Mouse (Mus musculus) liver, adult 2 months (tissue): Measurements from ENCODE around the gene Naa38. TPM values are rescaled to one million over a fixed set of nuclear protein-coding genes. Genes with fewer than 3 reads are reported as not detected.
"Not testable (repeated sequence)": the region's sequence is repeated elsewhere in the genome, so short reads cannot be mapped to it uniquely, and the experiment has no call there.

Experiments used
- DNase-seq: peaks from one replicate; pipeline ENCODE4 v3.0.0-alpha.2; 2011; ENCODE audit warnings: low read depth, low spot score; ENCODE audit errors: extremely low read depth
- H3K27ac ChIP-seq: fragments of 200-500 bp; replicated peaks from 2 replicates; pipeline ENCODE4 v1.5.1; 2012; ENCODE audit warnings: low read depth, mild to moderate bottlenecking, control low read depth, inconsistent platforms, low read length; ENCODE audit not compliant: insufficient read depth
- H3K27me3 ChIP-seq: fragments of 200-500 bp; 2 replicates; pipeline ENCODE4 v1.6.1; 2012; ENCODE audit warnings: mild to moderate bottlenecking, moderate library complexity, low read length, inconsistent platforms; ENCODE audit not compliant: control insufficient read depth, insufficient read depth
- H3K36me3 ChIP-seq: fragments of 200-500 bp; 2 replicates; pipeline ENCODE4 v1.6.1; 2012; ENCODE audit warnings: low read length, inconsistent platforms; ENCODE audit not compliant: control insufficient read depth, insufficient read depth
- H3K4me1 ChIP-seq: fragments of 200-500 bp; 2 replicates; pipeline ENCODE4 v1.6.1; 2011; ENCODE audit warnings: low read length; ENCODE audit not compliant: control insufficient read depth, insufficient read depth
- H3K4me3 ChIP-seq: fragments of 200-500 bp; 2 replicates; pipeline ENCODE4 v1.5.1; 2011; ENCODE audit warnings: low read depth, mild to moderate bottlenecking, control low read depth, low read length, moderate library complexity; ENCODE audit not compliant: insufficient read depth
- H3K79me2 ChIP-seq: fragments of 200-500 bp; 2 replicates; pipeline ENCODE4 v1.6.1; 2012; ENCODE audit warnings: inconsistent platforms, mild to moderate bottlenecking, low read length, moderate library complexity; ENCODE audit not compliant: control insufficient read depth, insufficient read depth
- H3K9ac ChIP-seq: fragments of 200-500 bp; 2 replicates; pipeline ENCODE4 v1.6.1; 2012; ENCODE audit warnings: low read depth, mild to moderate bottlenecking, control low read depth, inconsistent platforms, low read length
- CTCF ChIP-seq: fragments of 200-500 bp; IDR thresholded peaks from 2 replicates; pipeline ENCODE4 v1.5.1; 2011; ENCODE audit warnings: low read depth, low read length, control low read depth
- POLR2A ChIP-seq: fragments of 200-500 bp; IDR thresholded peaks from 2 replicates; pipeline ENCODE4 v1.6.1; 2011; ENCODE audit warnings: low read length, control low read depth; ENCODE audit not compliant: insufficient read depth; ENCODE audit errors: extremely low read depth
- WGBS: fragments of 180-500 bp; shearing (Covaris S2); methylation state at CpG from one replicate; pipeline ENCODE4 v1.1.7; 2018; 5-methylcytosine and 5-hydroxymethylcytosine counted together
- polyA plus RNA-seq: library from polyadenylated mRNA; depleted of rRNA; stranded (reverse); fragments of >200 nt; gene quantifications from 2 replicates; pipeline ENCODE4 v1.2.3, GENCODE M21; 2012
- total RNA-seq: library from RNA; depleted of rRNA; stranded (reverse); fragments of >200 nt; gene quantifications from 2 replicates; pipeline ENCODE4 v1.2.3, GENCODE M21; 2014

Naa38 gene
- total and polyA plus RNA-seq, 2 experiments, result 86.6 to 150 TPM

DNA sequence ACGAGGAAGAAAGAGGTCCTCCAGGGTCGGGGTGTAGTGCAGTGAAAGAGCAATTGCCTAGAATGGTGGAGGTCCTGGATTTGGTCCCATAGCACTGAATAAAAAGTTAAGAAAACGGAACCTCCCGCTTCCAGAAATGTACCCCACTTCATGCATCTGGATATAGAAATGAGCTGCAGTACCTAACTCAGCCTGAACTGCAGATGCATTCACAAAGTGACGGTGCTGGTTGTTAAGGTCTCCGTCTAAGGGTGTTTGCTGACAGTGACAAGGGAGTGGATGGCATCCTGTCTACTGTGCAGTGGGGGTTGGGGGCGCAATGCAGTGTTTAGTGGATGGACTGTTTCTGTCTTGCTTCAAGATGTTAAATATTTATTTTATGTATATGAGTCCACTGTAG, 8.5 kb upstream of the Naa38 start:
- no peaks in the 10 kb centered on the region for H3K79me2 ChIP-seq

DNA sequence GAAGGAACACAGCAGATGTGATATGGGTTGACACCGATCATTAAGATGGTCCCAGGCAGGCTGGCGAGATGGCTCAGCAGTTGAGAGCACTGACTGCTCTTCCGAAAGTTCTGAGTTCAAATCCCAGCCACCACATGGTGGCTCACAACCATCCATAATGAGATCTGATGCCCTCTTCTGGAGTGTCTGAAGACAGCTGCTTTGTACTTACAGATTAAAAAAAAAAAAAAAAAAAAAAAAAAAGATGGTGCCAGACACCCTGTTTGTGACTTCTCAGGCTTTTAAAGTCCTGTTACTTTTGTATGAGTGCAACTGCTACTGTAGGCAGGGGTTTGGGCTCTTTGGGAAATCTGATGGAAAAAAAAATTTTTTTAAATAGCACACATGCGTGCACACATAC, 6.6 kb upstream of the Naa38 start:
- no peaks in the 10 kb centered on the region for H3K36me3 ChIP-seq
- no peaks in the 10 kb centered on the region for H3K79me2 ChIP-seq
- WGBS, result 98% methylated on average over 4 of the region's 4 CpGs
- no peak overlapping the region for H3K27ac ChIP-seq
- no peak overlapping the region for H3K4me3 ChIP-seq
- no peaks in the 10 kb centered on the region for H3K27me3 ChIP-seq
- no peak overlapping the region for H3K9ac ChIP-seq
- no peak for TF ChIP-seq CTCF
- TF ChIP-seq POLR2A, result no peak
- peaks cover 6% of the 10 kb centered on the region for H3K4me1 ChIP-seq
- no peak for DNase-seq

More for the DNA sequence above, 8.5 kb upstream of the Naa38 start:
- WGBS, result 82% methylated on average over 7 of the region's 7 CpGs
- Histone ChIP-seq H3K4me3 (no peak overlapping the region), H3K27ac (no peak overlapping the region), H3K36me3 (no peaks in the 10 kb centered on the region), H3K27me3 (no peaks in the 10 kb centered on the region), H3K9ac (no peak overlapping the region), H3K4me1 (peaks cover 6% of the 10 kb centered on the region)
- no peak for TF ChIP-seq CTCF
- no peak for DNase-seq

DNA sequence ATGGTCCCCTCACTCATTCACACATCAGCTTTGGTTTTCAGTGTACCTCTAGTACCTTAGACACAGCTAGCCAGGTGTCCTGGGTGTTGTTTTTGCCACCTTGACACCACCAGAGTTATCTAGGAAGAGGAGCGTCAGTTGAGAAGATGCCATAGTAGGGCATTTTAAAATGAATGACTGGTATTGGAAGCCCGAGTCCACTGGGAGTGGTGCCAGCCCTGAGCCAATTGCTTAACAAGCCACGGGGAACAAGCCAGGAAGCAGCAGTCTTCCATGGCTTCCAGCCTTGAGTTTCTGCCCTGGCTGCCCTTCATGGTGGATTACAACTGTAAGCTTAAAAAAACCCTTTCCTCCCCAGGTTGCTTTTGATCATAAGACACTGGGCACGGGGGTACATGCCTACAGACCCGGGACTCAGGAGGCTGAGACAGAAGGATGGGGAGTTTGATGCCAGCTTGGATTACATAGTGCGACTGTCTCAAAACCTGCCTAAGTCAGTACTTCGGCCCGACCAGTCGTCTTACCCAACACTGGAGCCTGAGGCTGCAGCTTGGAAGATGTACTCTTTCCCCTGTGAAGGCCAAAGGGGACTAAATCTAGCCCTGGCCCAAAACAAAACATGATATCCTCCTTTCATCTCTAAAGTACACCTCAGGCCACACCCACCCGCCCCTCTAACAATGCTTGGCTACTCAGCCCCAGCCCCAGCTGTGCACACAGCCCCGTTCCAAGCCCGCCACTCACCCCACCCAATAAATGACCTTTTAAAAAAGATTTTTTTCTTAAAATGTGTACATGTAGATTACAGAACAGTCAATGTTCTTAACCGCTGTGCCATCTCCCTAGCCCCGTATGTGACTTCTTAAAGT, 5.5 kb upstream of the Naa38 start:
- no peak overlapping the region for H3K4me3 ChIP-seq
- no peaks in the 10 kb centered on the region for H3K36me3 ChIP-seq
- WGBS, result 37% methylated on average over 14 of the region's 14 CpGs
- no peak overlapping the region for H3K9ac ChIP-seq
- peaks cover 9% of the 10 kb centered on the region for H3K4me1 ChIP-seq
- DNase-seq, result peak; percentile 83
- no peaks in the 10 kb centered on the region; the same call in 1 of the 2 replicates for H3K79me2 ChIP-seq
- no peak overlapping the region for H3K27ac ChIP-seq
- no peaks in the 10 kb centered on the region for H3K27me3 ChIP-seq
- TF ChIP-seq CTCF (no peak), POLR2A (no peak)

DNA sequence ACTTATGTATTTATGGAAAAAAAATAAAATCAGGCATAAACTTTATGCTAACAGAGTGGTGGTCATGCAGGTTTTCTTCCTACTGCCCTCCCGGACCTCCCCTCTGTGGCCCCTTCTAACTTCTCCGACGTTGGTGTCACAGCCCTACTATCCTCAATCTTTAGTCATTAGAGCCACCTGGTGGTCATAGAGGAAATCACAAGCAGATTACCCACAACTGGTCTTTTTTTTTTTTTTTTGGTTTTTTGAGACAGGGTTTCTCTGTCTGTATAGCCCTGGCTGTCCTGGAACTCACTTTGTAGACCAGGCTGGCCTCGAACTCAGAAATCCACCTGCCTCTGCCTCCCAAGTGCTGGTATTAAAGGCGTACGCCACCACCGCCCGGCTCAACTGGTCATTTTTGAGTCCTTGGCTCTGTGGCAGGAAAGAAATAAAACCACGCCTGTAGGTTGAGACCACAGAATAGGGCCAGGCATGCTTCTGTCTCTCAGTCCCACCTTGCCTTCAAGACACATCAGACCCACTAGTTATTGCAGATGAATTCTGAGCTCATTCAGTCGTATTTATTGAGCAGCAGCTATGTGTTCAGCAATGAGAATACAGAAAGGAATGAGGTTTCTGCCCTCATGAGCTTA, 4.8 kb upstream of the Naa38 start:
- Histone ChIP-seq H3K9ac (no peak overlapping the region), H3K36me3 (no peaks in the 10 kb centered on the region), H3K79me2 (no peaks in the 10 kb centered on the region; the same call in 1 of the 2 replicates), H3K27ac (no peak overlapping the region), H3K4me3 (no peak overlapping the region), H3K27me3 (no peaks in the 10 kb centered on the region), H3K4me1 (peaks cover 5% of the 10 kb centered on the region)
- peak; percentile 50 for TF ChIP-seq CTCF
- no peak for TF ChIP-seq POLR2A
- WGBS, result 52% methylated on average over 10 of the region's 10 CpGs
- peak; percentile 56 for DNase-seq

DNA sequence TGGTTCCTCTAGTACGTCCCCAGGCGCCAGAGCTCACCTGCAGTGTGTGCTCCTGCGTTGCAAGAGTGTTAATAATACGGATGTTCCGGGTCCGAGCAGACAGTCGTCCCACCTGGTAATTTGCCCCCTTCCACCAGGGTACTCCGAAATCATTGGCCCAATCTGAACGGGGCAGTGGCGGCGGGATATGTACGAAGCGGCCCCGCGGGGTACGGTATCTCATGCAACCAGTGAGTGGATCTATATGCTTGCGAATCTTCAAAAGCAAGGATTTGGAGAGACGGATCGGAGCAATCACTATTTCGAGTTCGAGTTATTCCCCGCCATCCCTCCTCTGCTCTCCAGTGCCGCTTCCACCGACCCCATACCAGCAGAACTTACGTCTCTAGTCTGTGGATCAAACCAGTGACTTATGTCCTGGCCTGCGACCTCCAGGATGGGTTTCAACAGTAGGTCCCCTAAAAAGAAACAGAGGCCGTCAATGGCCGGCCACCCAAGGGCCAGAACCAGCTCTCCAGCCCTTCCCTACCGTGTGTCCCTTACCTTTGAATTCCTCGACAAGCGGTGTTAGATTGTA, 608 bp upstream of the Naa38 start:
- not testable (repeated sequence) for H3K27me3 ChIP-seq, H3K36me3 ChIP-seq, H3K4me1 ChIP-seq, DNase-seq, H3K79me2 ChIP-seq
- peak overlapping the region; percentile 76 for H3K9ac ChIP-seq
- under 1% methylated on average over 31 of the region's 31 CpGs for WGBS
- peak overlapping the region; percentile 49 for H3K27ac ChIP-seq
- peak overlapping the region; percentile 58 for H3K4me3 ChIP-seq
